Mouse (Mus musculus): ENCODE data around the gene Cit. TPM values are rescaled to one million over a fixed set of nuclear protein-coding genes. Genes with fewer than 3 reads are reported as not detected.

Cit gene
- polyA plus RNA-seq, 1 experiment from 2014 or later, result 47.4 TPM

GRCm38 (mm10) chr5:115918597-115919351, 73.7 kb downstream of the Cit start:
- H3K9me3 ChIP-seq, result no peaks in the 10 kb centered on the region
- H3K27ac ChIP-seq, result no peak overlapping the region
- 85% methylated on average over 23 of the region's 23 CpGs for WGBS
- no peak for ATAC-seq (ENCODE audit: borderline replicate concordance, extremely low read depth, low FRiP score, low TSS enrichment)
- H3K27me3 ChIP-seq, result no peaks in the 10 kb centered on the region
- H3K4me3 ChIP-seq, result no peak overlapping the region
- H3K36me3 ChIP-seq, result no peaks in the 10 kb centered on the region
- H3K9ac ChIP-seq, result no peak overlapping the region
- no peak overlapping the region for H3K4me2 ChIP-seq
- H3K4me1 ChIP-seq, result no peaks in the 10 kb centered on the region

DNA sequence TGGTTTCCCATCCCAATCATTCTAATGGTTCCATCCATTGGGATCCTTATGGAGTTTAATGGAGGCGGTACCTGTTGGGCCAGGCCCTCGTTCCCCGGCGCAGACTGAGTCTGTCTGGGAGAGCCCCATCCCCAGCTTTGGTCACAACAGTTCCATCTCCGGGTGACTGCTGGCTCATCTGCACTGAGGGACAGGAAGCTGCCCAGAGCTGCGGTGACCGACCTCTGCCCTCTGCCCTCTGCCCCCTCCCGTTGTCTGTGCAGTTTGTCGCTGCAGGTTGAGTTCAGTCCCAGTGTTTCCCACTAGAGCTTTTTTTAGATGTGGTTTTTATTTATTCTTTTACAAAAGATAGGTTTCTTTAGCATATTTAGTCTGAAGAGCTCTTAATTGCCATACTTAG, 76.9 kb downstream of the Cit start:
- H3K4me1 ChIP-seq, result no peaks in the 10 kb centered on the region
- H3K9me3 ChIP-seq, result no peaks in the 10 kb centered on the region
- 61% methylated on average over 9 of the region's 9 CpGs for WGBS
- H3K36me3 ChIP-seq, result peaks cover 6% of the 10 kb centered on the region; the same call in 1 of the 2 replicates
- no peak overlapping the region for H3K4me2 ChIP-seq
- no peak overlapping the region for H3K27ac ChIP-seq
- ATAC-seq (ENCODE audit: borderline replicate concordance, extremely low read depth, low FRiP score, low TSS enrichment), result no peak
- H3K9ac ChIP-seq, result no peak overlapping the region
- H3K4me3 ChIP-seq, result no peak overlapping the region
- no peaks in the 10 kb centered on the region for H3K27me3 ChIP-seq

- Histone ChIP-seq H3K9ac (no peak overlapping the region), H3K4me1 (0 out of 2 replicates have a peak, but pooled peaks cover 3% of the 10 kb centered on the region), H3K9me3 (no peaks in the 10 kb centered on the region), H3K27me3 (no peaks in the 10 kb centered on the region), H3K27ac (no peak overlapping the region), H3K4me2 (no peak overlapping the region), H3K4me3 (no peak overlapping the region), H3K36me3 (peaks cover 24% of the 10 kb centered on the region)
- WGBS, result 87% methylated on average over 7 of the region's 7 CpGs
- ATAC-seq (ENCODE audit: borderline replicate concordance, extremely low read depth, low FRiP score, low TSS enrichment), result no peak
Observed at GRCm38 (mm10) chr5:115924946-115925345, 79.9 kb downstream of the Cit start.

GRCm38 (mm10) chr5:115928786-115929507, 83.9 kb downstream of the Cit start:
- 0 out of 2 replicates have a peak, but pooled peaks cover 3% of the 10 kb centered on the region for H3K4me1 ChIP-seq
- no peak overlapping the region for H3K9ac ChIP-seq
- 80% methylated on average over 16 of the region's 16 CpGs for WGBS
- peaks cover 51% of the 10 kb centered on the region for H3K36me3 ChIP-seq
- no peak for ATAC-seq (ENCODE audit: borderline replicate concordance, extremely low read depth, low FRiP score, low TSS enrichment)
- no peak overlapping the region for H3K4me3 ChIP-seq
- no peaks in the 10 kb centered on the region for H3K9me3 ChIP-seq
- no peaks in the 10 kb centered on the region for H3K27me3 ChIP-seq
- H3K4me2 ChIP-seq, result no peak overlapping the region
- no peak overlapping the region for H3K27ac ChIP-seq

GRCm38 (mm10) chr5:115932325-115932724, 87.2 kb downstream of the Cit start:
- ATAC-seq (ENCODE audit: borderline replicate concordance, extremely low read depth, low FRiP score, low TSS enrichment), result no peak
- no peak overlapping the region for H3K9ac ChIP-seq
- WGBS, result 94% methylated on average over 11 of the region's 11 CpGs
- H3K27me3 ChIP-seq, result no peaks in the 10 kb centered on the region
- no peak overlapping the region for H3K4me2 ChIP-seq
- 0 out of 2 replicates have a peak, but pooled peaks cover under 1% of the 10 kb centered on the region for H3K4me1 ChIP-seq
- H3K27ac ChIP-seq, result no peak overlapping the region
- no peaks in the 10 kb centered on the region for H3K9me3 ChIP-seq
- no peak overlapping the region for H3K4me3 ChIP-seq
- H3K36me3 ChIP-seq, result peaks cover 56% of the 10 kb centered on the region

DNA sequence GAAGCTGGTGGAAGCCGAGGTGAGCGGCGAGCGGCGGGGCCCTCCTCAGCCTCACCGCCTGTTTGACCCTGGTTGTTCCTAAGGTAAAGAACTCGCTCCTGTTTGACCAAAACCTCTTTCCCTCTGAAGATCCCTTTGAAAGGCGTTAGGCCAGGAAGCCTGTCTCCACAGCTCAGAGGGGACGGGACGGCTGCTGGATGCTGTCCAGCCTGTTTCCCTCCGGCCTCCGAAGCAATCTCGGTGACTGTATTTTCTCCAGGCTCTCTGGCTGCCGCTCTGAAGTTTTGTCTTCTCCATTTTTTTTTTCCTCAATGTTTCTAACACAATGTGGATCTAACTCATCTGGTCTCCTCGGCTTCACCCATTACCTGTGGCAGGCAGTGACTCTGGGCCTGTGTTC, 91.8 kb downstream of the Cit start:
- Histone ChIP-seq H3K4me2 (no peak overlapping the region), H3K9me3 (no peaks in the 10 kb centered on the region), H3K36me3 (peaks cover 53% of the 10 kb centered on the region), H3K9ac (no peak overlapping the region), H3K27me3 (no peaks in the 10 kb centered on the region), H3K27ac (no peak overlapping the region), H3K4me1 (no peaks in the 10 kb centered on the region), H3K4me3 (no peak overlapping the region)
- WGBS, result 78% methylated on average over 15 of the region's 15 CpGs
- ATAC-seq (ENCODE audit: borderline replicate concordance, extremely low read depth, low FRiP score, low TSS enrichment), result no peak

DNA sequence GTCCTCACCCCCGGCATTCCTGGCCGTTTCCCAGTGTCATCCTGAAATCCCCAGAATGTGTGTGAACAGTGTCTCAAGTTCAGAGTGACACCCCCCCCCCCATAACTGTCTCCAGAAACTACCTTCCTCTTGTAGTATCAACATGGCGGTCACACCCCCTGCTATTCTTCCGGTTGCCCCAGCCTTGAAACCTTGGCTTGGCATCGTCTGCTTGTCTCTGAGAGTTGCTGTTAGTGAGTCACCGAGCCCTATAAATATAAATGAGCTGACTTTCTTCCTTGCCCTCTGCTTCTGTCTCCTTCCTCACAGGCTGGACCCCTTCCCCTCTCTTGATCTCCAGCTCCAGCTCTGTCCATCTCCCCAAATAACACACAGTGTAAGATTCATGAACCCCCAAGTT, 92.5 kb downstream of the Cit start:
- Histone ChIP-seq H3K36me3 (peaks cover 51% of the 10 kb centered on the region), H3K4me1 (no peaks in the 10 kb centered on the region), H3K9me3 (no peaks in the 10 kb centered on the region), H3K4me2 (no peak overlapping the region), H3K9ac (no peak overlapping the region), H3K4me3 (no peak overlapping the region), H3K27me3 (no peaks in the 10 kb centered on the region), H3K27ac (no peak overlapping the region)
- ATAC-seq (ENCODE audit: borderline replicate concordance, extremely low read depth, low FRiP score, low TSS enrichment), result no peak
- 89% methylated on average over 6 of the region's 6 CpGs for WGBS

- Histone ChIP-seq H3K4me3 (no peak overlapping the region), H3K4me1 (no peaks in the 10 kb centered on the region), H3K27ac (no peak overlapping the region), H3K9me3 (no peaks in the 10 kb centered on the region), H3K36me3 (peaks cover 56% of the 10 kb centered on the region), H3K27me3 (no peaks in the 10 kb centered on the region), H3K4me2 (no peak overlapping the region), H3K9ac (no peak overlapping the region)
- no peak for ATAC-seq (ENCODE audit: borderline replicate concordance, extremely low read depth, low FRiP score, low TSS enrichment)
- 83% methylated on average over 13 of the region's 13 CpGs for WGBS
Observed at GRCm38 (mm10) chr5:115938999-115939398, 93.9 kb downstream of the Cit start.

- WGBS, result 78% methylated on average over 3 of the region's 3 CpGs
- H3K4me3 ChIP-seq, result no peak overlapping the region
- no peak for ATAC-seq (ENCODE audit: borderline replicate concordance, extremely low read depth, low FRiP score, low TSS enrichment)
- no peaks in the 10 kb centered on the region for H3K27me3 ChIP-seq
- no peak overlapping the region for H3K9ac ChIP-seq
- H3K27ac ChIP-seq, result no peak overlapping the region
- H3K36me3 ChIP-seq, result peaks cover 60% of the 10 kb centered on the region
- no peak overlapping the region for H3K4me2 ChIP-seq
- H3K4me1 ChIP-seq, result no peaks in the 10 kb centered on the region
- H3K9me3 ChIP-seq, result no peaks in the 10 kb centered on the region
Observed at GRCm38 (mm10) chr5:115942389-115942788, 97.3 kb downstream of the Cit start.

GRCm38 (mm10) chr5:115944791-115945490, 99.9 kb downstream of the Cit start:
- 69% methylated on average over 11 of the region's 11 CpGs for WGBS
- Histone ChIP-seq H3K9ac (no peak overlapping the region), H3K4me2 (no peak overlapping the region), H3K4me3 (no peak overlapping the region), H3K4me1 (no peaks in the 10 kb centered on the region), H3K9me3 (no peaks in the 10 kb centered on the region), H3K36me3 (peaks cover 65% of the 10 kb centered on the region), H3K27me3 (no peaks in the 10 kb centered on the region), H3K27ac (no peak overlapping the region)
- no peak for ATAC-seq (ENCODE audit: borderline replicate concordance, extremely low read depth, low FRiP score, low TSS enrichment)

DNA sequence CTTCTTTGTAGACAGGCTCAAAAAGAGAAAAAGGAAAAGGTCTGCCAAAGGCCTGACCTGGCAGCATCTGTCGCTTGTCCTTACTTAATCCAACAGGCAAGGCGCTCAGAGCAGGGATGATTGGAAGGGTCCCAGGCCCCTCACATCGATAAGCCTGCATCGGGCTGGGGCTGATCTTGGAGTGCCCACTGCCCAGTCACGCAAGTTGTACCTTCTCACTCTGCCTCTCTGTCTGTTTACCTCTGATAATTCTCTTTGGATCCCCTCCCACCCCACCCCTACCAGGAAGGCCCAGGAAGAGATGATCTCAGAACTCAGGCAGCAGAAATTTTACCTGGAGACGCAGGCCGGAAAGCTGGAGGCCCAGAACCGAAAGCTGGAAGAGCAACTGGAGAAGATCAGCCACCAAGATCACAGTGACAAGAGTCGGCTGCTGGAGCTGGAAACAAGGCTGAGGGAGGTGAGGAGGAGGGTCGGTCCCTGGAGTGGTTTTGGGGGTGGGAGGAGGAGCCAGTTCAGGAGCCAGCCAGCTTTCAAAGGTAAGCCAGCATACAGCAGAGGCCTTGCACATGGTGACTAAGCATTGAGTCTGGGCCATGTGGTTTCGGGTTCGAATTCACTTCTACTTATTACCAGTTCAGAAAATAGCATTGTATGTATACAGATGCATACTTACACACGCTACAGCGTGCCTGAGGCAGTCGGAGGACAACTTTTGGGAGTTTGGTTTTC, 102.7 kb downstream of the Cit start:
- no peaks in the 10 kb centered on the region for H3K9me3 ChIP-seq
- whole genome bisulfite sequencing, result 90% methylated on average over 15 of the region's 15 CpGs
- H3K4me3 ChIP-seq, result no peak overlapping the region
- H3K4me2 ChIP-seq, result no peak overlapping the region
- H3K27me3 ChIP-seq, result no peaks in the 10 kb centered on the region
- H3K27ac ChIP-seq, result no peak overlapping the region
- no peak for ATAC-seq (ENCODE audit: borderline replicate concordance, extremely low read depth, low FRiP score, low TSS enrichment)
- no peaks in the 10 kb centered on the region for H3K4me1 ChIP-seq
- peaks cover 72% of the 10 kb centered on the region for H3K36me3 ChIP-seq
- no peak overlapping the region for H3K9ac ChIP-seq
